Mouse (Mus musculus) neural tube, embryonic 10.5 days (tissue): ENCODE data around the gene Sec24a.
"Not testable (repeated sequence)": the region's sequence is repeated elsewhere in the genome, so short reads cannot be mapped to it uniquely, and the experiment has no call there.

Source experiments
- DNase-seq: peaks from one replicate; pipeline ENCODE4 v3.0.0-alpha.2; 2017; ENCODE audit warnings: low spot score; ENCODE audit errors: extremely low spot score

Gene Sec24a

DNA sequence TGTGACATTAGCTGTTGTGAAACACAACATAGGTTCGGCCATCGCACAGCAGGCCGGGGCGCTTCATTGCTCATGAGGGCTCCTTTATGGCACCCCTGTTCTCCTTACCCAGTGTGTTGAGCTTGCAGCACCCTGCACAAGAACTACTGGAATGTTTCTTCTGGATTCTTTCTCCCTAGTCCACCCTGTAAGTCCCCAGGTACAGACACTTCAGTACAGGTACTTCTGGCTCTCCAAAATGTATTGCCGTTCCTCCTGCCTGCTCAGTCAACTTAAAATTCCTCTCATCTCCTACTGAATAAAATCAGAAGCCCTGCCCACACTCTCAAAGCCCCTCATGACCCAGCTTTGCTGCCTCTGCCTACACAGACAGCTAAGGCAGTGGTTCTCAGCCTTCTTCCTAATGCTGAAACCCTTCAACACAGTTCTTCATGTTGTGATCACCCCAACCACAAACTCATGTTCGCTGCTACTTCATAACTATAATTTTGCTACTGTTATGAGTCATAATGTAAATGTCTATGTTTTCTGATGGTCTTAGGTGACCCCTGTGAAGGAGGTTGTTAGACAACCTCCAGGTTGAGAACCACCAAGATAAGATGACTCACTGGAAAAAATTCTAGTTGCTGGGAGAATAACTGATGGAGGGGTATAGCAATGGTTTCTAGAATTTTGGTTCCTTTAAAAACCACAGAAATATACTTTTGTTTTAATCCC, 3.3 kb downstream of the Sec24a start:
- DNase-seq, result no peak

DNA sequence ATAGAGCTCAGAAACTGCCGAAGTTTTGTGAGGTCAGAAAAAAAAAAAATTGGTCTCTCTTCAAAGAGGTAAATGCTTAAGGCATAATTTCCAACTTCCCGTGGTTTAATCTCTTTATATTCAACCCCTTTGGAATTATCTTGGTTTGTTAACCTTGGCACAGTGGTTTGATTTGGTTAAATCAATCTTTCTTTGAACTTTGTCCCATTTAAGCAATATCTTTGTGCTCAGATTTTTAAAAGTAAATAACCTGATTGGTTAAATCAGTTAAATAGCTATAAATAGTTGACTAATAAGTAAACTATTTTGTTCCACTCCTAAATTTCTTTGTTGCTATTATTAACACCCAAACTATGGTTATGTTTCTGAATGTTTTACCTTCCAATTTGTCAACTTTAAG, 4.2 kb downstream of the Sec24a start:
- no peak for DNase-seq

DNA sequence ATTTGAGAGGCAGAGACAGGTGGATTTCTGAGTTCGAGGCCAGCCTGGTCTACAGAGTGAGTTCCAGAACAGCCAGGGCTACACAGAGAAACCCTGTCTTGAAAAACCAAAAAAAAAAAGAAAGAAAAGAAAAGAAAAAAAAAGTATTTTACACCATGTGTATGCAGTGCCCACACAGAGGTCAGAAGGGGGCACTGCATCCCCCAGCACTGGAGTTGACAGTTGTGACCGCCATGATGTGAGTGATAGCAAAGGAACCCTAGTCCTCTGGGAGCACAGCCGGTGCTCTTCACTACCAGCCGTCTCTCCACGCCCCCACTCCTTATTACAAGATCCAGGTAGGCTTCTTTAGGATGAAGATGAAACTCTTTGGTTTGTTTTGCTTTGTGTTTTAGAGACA, 5.2 kb downstream of the Sec24a start:
- not testable (repeated sequence) for DNase-seq

DNA sequence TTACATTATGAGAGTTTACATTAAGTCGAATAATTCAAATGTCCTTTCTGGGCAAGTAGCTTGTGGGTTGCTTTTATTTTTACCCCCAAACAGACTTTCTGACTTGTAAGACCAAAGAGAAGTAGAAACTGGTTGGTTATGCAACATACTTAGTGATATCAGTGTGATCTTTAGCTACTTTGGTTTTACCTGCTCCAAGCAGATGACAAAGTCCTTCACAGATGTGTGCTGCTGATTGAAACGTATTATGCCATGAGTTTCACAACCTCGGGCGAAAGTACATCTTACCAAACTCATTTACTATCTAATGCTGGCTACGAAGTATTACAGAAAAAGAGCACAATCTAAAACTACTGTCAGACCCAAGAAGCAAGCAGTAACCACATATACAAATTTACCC, 5.8 kb downstream of the Sec24a start:
- DNase-seq, result no peak

DNA sequence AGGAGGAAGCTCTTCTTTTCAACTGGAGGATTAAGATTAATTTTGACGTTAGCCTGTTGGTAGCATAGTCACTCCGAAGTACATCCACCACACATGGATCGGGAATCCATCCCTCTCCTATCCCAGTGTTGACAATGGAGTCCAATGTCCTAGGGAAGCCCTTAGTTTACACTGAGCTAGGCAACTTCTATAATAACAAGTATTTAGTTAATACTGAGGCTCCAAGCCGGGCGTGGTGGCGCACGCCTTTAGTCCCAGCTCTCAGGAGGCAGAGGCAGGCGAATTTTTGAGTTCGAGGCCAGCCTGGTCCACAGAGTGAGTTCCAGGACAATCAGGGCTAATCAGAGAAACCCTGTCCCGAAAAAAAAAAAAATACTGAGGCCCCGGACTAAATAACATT, 6.4 kb downstream of the Sec24a start:
- no peak for DNase-seq

DNA sequence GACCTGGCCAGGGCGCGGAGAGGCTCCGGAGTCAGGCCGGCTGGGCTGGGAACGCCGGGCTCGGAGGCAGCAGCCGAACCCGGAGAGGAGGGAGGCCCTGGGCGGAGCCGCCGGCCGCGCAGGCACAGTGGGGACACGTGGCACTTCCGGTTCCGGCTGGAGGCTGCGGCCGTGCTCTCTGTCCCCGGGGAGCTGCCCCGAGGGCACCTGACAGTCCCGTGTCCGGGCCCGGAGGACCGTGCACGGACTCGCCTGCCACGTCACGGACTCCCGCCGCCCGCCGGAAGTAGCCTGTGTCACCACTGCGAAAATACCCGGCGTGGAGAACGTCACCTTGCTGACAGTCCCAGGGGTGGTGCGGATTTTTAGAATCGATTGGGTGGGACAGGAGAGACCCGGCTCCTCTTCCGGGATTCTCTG, 7.1 kb downstream of the Sec24a start:
- peak; percentile 91 for DNase-seq

DNA sequence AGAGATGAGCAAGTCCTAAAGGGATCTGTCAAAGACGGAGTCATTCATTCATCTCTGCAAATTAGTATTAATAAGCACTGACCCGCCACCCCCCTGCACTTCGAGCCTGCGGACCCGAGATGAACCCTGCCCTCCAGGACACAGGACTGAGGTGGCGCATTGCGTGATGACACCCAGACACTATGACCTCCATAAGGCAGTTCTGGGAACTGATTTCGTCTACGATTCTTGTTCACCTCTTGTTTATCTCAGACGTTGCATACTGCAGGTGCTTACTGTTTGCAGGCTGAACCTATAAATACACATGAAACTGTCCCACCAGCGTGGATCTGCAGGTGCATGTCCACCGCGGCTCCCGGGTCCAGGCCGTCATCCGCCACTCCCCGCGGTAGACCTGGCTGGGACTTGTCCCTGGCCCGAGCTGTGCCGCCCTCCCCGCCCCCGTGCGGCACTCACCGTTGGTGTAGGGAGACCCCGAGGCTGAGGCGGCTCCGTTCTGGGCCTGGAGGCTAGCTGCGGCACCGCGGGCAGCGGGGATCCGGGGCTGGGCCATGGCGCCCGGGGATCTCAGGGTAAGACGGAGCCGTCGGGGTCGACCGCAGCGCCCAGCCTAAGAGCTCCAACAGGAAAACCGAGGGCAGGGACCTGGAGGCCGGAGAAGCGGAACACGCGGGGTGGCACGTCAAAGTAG, 7.7 kb downstream of the Sec24a start:
- DNase-seq, result no peak

DNA sequence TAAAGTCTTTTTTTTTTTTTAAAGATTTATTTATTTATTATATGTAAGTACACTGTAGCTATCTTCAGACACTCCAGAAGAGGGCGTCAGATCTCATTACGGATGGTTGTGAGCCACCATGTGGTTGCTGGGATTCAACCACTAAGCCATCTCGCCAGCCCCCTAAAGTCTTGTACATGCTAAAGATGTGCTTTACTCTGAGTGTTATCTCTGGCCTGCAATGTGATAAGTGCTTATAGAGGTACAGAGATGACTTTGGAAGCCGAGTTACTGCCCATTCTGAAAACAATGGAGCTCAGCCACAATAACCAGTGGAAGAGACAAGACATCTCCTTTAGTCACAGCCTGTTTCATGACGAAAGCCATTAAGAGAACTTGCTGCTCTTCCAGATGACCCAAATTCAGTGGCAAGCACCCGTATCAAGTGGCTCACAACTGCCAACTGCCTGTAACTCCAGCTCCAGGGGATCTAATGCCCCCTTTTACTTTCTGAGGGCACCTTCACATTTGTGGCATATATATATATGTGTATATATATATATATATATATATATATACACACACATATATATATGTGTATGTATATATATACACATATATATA, 11.7 kb downstream of the Sec24a start:
- DNase-seq, result not testable (repeated sequence)

DNA sequence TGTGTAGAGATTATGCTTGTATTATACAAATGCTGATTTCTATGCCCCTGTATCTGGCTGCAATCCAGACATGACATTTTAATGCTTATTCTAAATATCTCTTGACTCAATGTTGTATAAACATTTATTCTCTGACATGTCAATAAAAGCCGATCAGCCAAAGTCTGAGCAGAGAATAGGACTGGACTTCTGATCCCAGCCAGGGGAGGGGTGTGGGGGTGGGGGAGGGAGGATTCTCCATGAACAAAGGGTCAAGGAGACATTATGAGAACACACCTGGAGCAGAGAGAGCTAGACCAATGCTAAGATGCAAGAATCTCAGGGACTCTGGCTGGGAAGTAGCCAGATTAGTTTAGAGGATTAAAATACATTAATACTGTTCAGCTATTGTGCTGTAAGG, 17.3 kb downstream of the Sec24a start:
- DNase-seq, result no peak

DNA sequence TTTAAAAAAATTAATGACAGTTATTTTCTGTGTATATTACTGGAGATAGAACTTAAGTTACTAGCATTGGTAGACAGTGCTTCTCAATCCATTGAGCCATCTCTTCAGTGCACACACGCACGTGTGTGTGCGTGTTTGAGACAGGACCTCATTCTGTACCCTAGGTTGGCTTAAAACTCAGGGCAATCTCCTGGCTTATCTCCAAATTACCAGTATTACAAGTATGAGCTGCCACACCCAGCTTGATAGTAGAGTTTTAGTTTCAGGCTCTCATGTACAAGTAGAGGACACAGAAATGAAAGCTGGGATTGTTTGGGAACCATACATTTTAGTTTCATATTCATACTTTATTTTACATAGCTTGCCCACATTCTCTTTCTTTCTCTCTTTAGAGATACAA, 22.7 kb downstream of the Sec24a start:
- DNase-seq, result no peak

DNA sequence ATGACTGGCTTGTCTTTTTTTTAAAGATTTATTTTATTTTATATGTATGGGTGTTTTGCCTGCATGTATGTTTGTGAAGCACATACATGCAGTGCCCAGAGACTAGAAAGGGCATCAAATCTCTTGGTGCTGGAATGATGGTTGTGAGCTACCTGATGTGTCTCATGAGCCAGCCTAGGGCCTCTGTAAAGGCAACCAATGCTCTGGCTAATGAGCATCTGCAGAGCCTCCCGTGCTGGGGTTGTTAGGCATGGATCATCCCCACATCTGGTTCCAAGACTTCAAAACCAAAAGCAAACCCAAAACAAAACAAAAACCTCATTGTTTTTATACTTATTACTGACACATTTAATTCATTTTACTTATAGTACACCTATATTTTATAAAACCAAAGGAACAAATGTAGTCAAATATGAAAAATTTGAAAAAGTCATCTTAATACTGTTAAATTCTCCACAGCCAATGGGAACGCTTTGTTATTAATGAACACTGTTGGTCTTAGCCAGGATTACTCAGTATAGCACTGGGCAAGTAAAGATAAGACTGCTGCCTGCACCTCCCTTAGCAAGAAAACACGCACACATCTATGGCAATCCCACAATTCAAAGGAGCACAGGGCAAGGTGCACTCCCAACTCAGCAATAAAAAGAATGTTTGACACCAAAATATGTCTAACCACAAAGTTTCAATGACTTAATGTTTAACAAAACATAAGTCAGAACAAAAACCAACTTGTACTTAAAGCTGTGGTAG, 24.6 kb downstream of the Sec24a start:
- DNase-seq, result no peak

DNA sequence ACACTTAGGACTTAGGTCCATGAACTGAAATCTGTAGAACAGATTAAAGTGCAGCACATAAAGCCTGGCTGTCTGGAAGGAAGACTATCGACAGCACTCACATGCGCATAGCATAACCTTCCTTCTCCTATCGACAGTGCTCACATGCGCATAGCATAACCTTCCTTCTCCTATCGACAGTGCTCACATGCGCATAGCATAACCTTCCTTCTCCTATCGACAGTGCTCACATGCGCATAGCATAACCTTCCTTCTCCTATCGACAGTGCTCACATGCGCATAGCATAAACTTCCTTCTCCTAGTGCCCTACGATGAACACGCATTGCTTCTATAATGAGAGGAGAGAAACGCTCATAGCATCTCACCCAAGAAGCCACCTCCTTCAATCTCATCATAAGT, 29.2 kb downstream of the Sec24a start:
- DNase-seq, result not testable (repeated sequence)

DNA sequence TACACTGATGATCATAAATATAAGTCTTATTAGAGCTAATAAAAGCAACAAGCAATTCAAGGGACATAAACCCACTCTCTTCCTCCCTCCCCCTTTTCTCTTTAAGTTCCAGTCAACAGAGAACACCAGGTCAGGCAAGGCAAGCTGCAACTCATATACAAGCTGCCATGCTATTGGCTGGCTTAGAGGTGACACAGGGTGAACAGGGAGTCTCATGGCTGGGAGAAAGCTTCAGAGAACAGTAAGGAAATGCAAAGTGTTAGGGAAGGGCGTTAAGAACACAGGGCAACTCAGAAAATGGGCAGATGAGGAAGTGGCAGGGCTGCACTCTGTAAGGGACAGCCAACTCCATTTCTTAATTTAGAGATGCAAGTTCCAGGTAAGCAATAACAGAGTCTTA, 30.6 kb downstream of the Sec24a start:
- no peak for DNase-seq

DNA sequence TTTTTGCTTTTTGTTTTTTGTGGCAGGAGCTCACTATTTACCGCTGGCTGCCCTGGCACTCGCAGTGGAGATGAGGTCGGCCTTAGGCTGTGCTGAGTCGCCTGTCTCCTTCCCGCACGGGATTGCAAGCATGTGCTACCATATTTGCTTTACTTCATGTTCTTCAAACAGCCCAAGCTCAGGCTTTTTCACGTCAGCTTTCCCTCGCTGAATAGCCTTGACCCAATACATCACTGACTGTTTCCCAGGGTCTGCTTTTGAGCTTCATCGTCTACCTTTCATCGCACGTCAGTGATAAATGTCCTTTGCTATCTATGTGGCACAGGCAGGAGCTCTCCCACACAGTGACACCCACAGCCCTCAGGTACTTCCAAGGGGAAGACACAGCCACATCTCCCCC, 42.4 kb downstream of the Sec24a start:
- no peak for DNase-seq

DNA sequence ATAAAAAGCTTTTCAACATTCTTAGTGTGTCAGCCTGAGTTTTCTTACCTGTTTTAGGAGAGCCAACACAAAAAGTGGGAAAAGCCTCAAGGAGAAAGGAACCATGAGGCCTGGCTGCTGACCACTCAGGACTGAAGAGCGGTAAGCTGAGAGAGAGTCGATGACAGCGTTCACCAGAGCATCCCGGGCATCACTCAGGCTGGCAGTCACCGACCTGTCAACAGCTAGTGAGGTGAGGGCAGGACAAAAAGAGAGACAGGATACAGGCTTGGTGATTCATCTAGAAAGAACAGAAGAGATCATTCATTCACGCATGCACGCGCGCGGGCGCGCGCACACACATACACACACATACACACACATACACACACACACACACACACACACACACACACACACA, 56.4 kb downstream of the Sec24a start:
- no peak for DNase-seq

DNA sequence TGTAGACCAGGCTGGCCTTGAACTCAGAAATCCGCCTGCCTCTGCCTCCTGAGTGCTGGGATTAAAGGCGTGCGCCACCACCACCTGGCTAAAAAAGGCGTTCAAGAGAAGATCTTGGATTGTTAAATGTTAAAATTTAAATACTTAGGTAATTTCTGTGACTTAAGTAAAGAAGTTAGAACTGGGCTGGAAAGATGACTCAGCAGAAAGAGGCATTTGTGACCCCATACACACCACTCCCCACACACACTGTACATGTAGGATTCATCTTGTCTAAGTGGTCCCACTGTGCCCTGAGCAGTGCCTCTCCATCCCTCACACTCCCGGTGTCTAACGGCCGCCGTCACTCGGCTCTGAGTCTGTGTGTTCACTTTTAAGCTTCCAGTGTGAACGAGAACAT, 57.0 kb downstream of the Sec24a start:
- DNase-seq, result no peak

DNA sequence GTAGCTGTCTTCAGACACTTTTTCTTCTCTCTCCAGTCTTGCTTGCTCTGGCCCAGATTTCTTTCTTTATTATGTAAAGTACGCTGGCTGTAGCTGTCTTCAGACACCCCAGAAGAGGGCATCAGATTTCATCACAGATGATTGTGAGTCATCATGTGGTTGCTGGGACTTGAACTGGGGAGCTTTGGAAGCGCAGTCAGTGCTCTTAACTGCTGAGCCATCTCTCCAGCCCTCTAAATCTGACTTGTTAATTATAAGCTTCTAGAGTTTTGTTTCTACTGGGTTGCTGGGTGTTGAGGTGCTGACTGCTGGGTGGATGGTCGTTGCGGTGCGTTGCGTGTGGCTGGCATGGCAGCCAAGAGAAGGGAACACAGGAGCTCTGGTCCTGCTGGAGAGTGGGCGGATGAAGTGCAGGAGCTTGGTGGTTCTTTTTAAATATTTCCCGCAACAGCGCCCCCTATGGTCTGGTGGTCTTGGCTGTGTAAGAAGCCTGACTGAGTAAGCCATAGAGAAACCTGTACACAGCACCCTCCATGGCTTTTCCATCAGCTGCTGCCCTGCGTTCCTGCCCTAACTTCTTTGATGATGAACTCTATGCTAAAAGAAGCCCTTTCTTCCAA, 59.9 kb downstream of the Sec24a start:
- no peak for DNase-seq

DNA sequence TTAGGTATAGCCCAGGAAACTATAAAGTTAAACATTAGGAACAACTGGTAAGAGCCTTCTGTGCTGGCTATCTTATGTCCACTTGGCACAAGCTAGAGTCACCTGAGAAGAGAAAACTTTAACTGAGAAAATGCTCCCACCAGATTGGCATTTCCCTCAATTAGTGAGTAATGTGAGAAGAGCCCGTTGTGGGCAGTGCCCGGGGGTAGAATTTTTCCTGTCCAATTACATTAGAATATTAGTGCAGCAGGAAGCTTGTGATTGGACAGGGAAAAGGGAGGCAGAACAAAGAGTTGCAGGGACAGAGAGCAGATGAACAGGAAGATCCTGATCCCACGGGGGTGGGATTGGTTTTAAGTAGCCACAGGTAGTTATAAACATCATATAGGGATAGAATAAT, 60.6 kb downstream of the Sec24a start:
- no peak for DNase-seq

DNA sequence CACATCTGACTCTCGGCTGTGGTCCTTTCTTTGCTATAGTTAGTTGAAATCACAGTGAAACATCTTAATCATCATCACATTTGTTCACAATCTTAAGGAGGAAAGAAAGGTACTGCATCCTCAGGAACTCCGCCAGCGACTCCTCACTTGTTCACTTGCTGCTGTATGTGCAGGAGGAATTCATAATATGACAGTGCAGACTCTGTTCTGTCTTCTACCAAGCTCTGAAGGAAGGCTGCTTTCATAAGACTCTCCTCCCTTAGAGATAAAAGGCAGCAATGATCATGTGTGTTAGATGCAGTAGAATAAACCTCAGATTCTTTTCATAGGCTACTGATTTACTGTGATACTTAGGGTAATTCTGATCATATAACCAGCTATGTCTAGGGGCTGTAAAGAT, 68.5 kb downstream of the Sec24a start:
- no peak for DNase-seq

DNA sequence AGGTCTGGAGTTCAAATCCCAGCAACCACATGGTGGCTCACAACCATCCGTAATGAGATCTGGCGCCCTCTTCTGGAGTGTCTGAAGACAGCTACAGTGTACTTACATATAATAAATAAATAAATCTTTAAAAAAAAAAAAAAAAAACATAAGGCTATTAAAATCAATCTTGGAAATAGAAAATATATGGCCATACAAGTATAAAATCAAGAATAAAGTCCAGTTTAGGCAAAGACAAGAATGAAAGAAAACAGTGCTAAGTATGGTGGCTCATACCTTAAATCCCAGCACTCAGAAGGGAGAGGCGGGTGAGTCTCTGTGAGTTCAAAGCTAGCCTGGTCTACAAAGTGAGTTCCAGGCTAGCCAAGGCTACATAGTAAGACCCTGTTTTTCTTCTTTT, 72.8 kb downstream of the Sec24a start:
- DNase-seq, result not testable (repeated sequence)

DNA sequence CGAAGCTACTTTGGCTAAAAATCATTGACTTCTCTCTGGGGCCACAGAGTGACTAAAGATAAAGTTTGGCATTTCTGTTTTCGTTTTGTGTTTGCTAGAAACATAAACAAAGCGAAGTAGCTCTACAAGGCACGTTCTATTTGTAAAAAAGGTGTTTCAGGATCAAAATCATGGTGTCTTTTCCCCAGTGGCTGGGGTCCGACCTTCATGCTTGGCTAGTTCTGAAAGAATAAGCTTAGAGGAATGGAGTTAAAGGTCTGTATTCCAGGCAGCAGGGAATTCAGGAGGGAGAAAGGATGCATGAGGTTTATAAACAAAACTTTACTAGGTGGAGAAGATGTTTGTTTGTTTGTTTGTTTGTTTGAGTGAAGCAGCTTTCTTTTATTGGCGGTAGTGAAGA, 74.1 kb downstream of the Sec24a start:
- DNase-seq, result peak; percentile 25
